Comparison of ENCODE assay signal across 8 mouse cellular contexts in the genomic region with DNA sequence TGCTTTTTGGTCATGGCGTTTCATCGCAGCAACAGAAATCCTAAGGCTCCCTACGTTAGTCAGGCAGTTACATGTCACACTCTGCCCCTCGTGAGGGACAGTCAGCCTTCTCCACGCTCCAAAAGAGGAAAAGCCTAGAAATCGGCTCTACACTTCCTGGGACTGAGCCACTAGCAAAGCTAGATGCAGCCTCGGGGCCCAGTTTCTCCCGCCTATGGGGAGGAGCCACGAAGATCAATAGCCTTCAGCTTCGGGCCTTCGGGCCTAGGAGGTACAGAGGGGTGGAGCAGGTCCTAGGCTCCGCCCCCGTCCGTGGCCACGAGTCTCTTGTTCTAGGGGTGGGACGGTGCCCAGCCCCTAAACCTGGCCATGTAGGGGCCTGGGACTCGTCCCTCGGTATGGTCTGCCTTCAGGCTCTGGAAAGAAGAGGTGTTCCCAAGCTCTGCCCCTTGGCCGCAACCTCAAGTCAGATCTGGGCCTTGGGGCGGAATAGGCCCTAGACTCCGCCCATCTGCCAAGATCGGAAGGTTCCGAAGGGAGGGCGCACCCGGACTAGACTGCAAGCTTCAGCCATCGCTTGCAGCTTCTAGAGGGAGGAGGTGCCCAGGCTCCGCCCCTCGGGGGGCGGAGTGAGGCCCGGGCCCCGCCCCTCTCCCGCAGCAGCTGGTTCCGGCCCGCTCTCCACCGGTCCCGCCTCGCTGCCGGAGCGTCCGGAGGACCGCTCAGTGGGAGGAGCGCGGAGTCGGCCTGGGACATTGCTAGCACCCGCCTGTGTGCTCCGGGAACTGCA. TPM values are rescaled to one million over a fixed set of nuclear protein-coding genes. Genes with fewer than 3 reads are reported as not detected.
DNase-seq lines count a peak whose midpoint lies in the region; ATAC-seq and TF ChIP-seq lines count a peak whose summit lies in the region.

A gene (plus strand): TSS at position 339 of the 790 bp plus-strand sequence.

- TF ChIP-seq POLR2A in MEL (IDR thresholded peaks at IDR 0.05; ENCODE audit: control insufficient read depth in 1 of 2, insufficient read depth in 1 of 2, low read depth in 1 of 2, low read length in 2 of 2, poor library complexity in 1 of 2): peak; percentile 82 to 86
- TF ChIP-seq POLR2A in cerebellum, adult 2 months (IDR thresholded peaks at IDR 0.05; ENCODE audit: borderline replicate concordance, insufficient read depth, low read length): peak; percentile 45

- ATAC-seq in forebrain, postnatal 0 days: peak; percentile 96
- peak; percentile 97 for ATAC-seq in lung, embryonic 15.5 days (ENCODE audit: borderline replicate concordance, extremely low read depth, low FRiP score, low TSS enrichment)

- H3K9ac ChIP-seq in MEL (ENCODE audit: control insufficient read depth, low read depth, low read length, poor library complexity, severe bottlenecking): peak within 1 kb of the TSS; percentile 83
- peak within 1 kb of the TSS; percentile 91 for H3K9ac ChIP-seq in forebrain, postnatal 0 days
- peak within 1 kb of the TSS; percentile 74 for H3K9ac ChIP-seq in lung, embryonic 15.5 days

- TF ChIP-seq CTCF in MEL (IDR thresholded peaks at IDR 0.05 in 2 of 3, conservative IDR thresholded peaks at IDR 0.05 in 1 of 3; ENCODE audit: control insufficient read depth in 1 of 3, insufficient read depth in 1 of 3, low read depth in 2 of 3, low read length in 3 of 3, poor library complexity in 1 of 3, severe bottlenecking in 1 of 3): no peak
- TF ChIP-seq CTCF in cerebellum, adult 2 months (IDR thresholded peaks at IDR 0.05; ENCODE audit: borderline replicate concordance, insufficient read depth, low read depth, low read length): no peak
- no peak for TF ChIP-seq CTCF in forebrain, postnatal 0 days (IDR thresholded peaks at IDR 0.05; ENCODE audit: low read depth)

- H3K4me3 ChIP-seq in MEL (ENCODE audit: control insufficient read depth in 1 of 2, insufficient read depth in 1 of 2, low read depth in 2 of 2, low read length in 2 of 2): peak within 1 kb of the TSS; percentile 73 to 82
- H3K4me3 ChIP-seq in cerebellum, adult 2 months (replicated peaks; ENCODE audit: insufficient read depth, low read depth, low read length): peak within 1 kb of the TSS; percentile 71
- H3K4me3 ChIP-seq in forebrain, postnatal 0 days (ENCODE audit: low read depth, low read length): peak within 1 kb of the TSS; percentile 88
- peak within 1 kb of the TSS; percentile 76 for H3K4me3 ChIP-seq in lung, embryonic 15.5 days

- peak within 1 kb of the TSS; percentile 82 for H3K27ac ChIP-seq in MEL (ENCODE audit: control insufficient read depth, low read depth, low read length)
- H3K27ac ChIP-seq in cerebellum, adult 2 months (ENCODE audit: insufficient read depth, low read length): peak within 1 kb of the TSS; percentile 53
- H3K27ac ChIP-seq in forebrain, postnatal 0 days (ENCODE audit: low read depth, low read length): peak within 1 kb of the TSS; percentile 95
- peak within 1 kb of the TSS; percentile 97 for H3K27ac ChIP-seq in lung, embryonic 15.5 days

- peak within 1 kb of the TSS; percentile 69 for H3K4me2 ChIP-seq in forebrain, postnatal 0 days (ENCODE audit: low read depth)
- H3K4me2 ChIP-seq in lung, embryonic 15.5 days: peak within 1 kb of the TSS; percentile 77

- H3K27me3 ChIP-seq in MEL (ENCODE audit: control insufficient read depth in 1 of 2, insufficient read depth in 2 of 2, low read length in 2 of 2): no peaks in the 10 kb centered on the region
- H3K27me3 ChIP-seq in cerebellum, adult 2 months (ENCODE audit: control insufficient read depth, insufficient read depth, low read length): no peaks in the 10 kb centered on the region
- H3K27me3 ChIP-seq in forebrain, postnatal 0 days (ENCODE audit: insufficient read depth, low read length): no peaks in the 10 kb centered on the region
- no peaks in the 10 kb centered on the region for H3K27me3 ChIP-seq in lung, embryonic 15.5 days

- WGBS in cerebellum, adult 2 months: under 1% methylated on average over 46 of the region's 46 CpGs
- 2% methylated on average over 46 of the region's 46 CpGs for WGBS in forebrain, postnatal 0 days
- under 1% methylated on average over 46 of the region's 46 CpGs for WGBS in lung, embryonic 15.5 days

- H3K36me3 ChIP-seq in MEL (ENCODE audit: control insufficient read depth in 1 of 2, insufficient read depth in 2 of 2, low read length in 2 of 2): peaks cover 0 to 17% of the 10 kb centered on the region in 2 experiments; a peak in 2 of 4 replicates
- H3K36me3 ChIP-seq in forebrain, postnatal 0 days (ENCODE audit: insufficient read depth): no peaks in the 10 kb centered on the region
- no peaks in the 10 kb centered on the region for H3K36me3 ChIP-seq in lung, embryonic 15.5 days

- no peaks in the 10 kb centered on the region for H3K9me3 ChIP-seq in MEL (replicated peaks; ENCODE audit: insufficient read depth, low read length)
- H3K9me3 ChIP-seq in forebrain, postnatal 0 days (ENCODE audit: low read length): no peaks in the 10 kb centered on the region
- no peaks in the 10 kb centered on the region for H3K9me3 ChIP-seq in lung, embryonic 15.5 days

- peak; percentile 98 for DNase-seq in MEL (ENCODE audit: low read depth, low spot score)
- DNase-seq in cerebellum, adult 2 months: peak; percentile 95 to 96
- peak; percentile 97 for DNase-seq in forebrain, postnatal 0 days
- DNase-seq in heart, postnatal 4 days: peak; percentile 96
- DNase-seq in layer of hippocampus, adult 8-10 months (ENCODE audit: low spot score in 2 of 2): peak; percentile 95
- DNase-seq in ovary, adult 18-20 months (ENCODE audit: low spot score): peak; percentile 97
- DNase-seq in thymus, postnatal 0 days (ENCODE audit: low spot score): peak; percentile 97

- TF ChIP-seq EP300 in MEL (IDR thresholded peaks at IDR 0.05; ENCODE audit: low read depth in 1 of 2, low read length in 2 of 2): no peak

- H3K4me1 ChIP-seq in MEL (ENCODE audit: control insufficient read depth in 1 of 2, insufficient read depth in 2 of 2, low read length in 2 of 2): peaks cover 17 to 18% of the 10 kb centered on the region in 2 experiments
- no peaks in the 10 kb centered on the region for H3K4me1 ChIP-seq in cerebellum, adult 2 months (ENCODE audit: control insufficient read depth, insufficient read depth, low read length)
- peaks cover 16% of the 10 kb centered on the region for H3K4me1 ChIP-seq in forebrain, postnatal 0 days (ENCODE audit: insufficient read depth)
- H3K4me1 ChIP-seq in lung, embryonic 15.5 days: peaks cover 24% of the 10 kb centered on the region

- peaks cover 2% of the 10 kb centered on the region; the same call in 1 of the 2 replicates for H3K79me2 ChIP-seq in MEL (ENCODE audit: control insufficient read depth, insufficient read depth, low read length, poor library complexity)

- TF ChIP-seq RAD21 in MEL (IDR thresholded peaks at IDR 0.05; ENCODE audit: low read depth, low read length): no peak

TF ChIP-seq in MEL, 35 proteins besides CTCF, POLR2A, EP300 and RAD21 (continues in another document):
- TF ChIP-seq ZC3H11A (IDR thresholded peaks at IDR 0.05; ENCODE audit: low read depth, low read length) (no peak), MAZ (IDR thresholded peaks at IDR 0.05; ENCODE audit: low read depth, low read length) (0 out of 2 replicates have a peak, but pooled peaks have one; percentile 16), NELFE (IDR thresholded peaks at IDR 0.05; ENCODE audit: low read depth, low read length) (peak; percentile 87), ZMIZ1 (IDR thresholded peaks at IDR 0.05; ENCODE audit: low read depth, low read length) (peak; percentile 88), UBTF (IDR thresholded peaks at IDR 0.05; ENCODE audit: borderline replicate concordance, insufficient read depth, low read depth, low read length) (no peak), TAL1 (IDR thresholded peaks at IDR 0.05; ENCODE audit: low read length) (no peak), TCF12 (IDR thresholded peaks at IDR 0.05; ENCODE audit: low read depth, low read length) (peak; percentile 17; the same call in 1 of the 2 replicates), USF2 (IDR thresholded peaks at IDR 0.05; ENCODE audit: borderline replicate concordance in 1 of 2, insufficient read depth in 1 of 2, low read depth in 1 of 2, low read length in 2 of 2) (no peak), KAT2A (conservative IDR thresholded peaks at IDR 0.05; ENCODE audit: low read depth, low read length) (peak; percentile 43; the same call in 1 of the 2 replicates), ETS1 (IDR thresholded peaks at IDR 0.05; ENCODE audit: low read depth, low read length) (peak; percentile 53; the same call in 1 of the 2 replicates), E2F4 (IDR thresholded peaks at IDR 0.05; ENCODE audit: borderline replicate concordance, low read depth, low read length) (no peak), ZNF384 (IDR thresholded peaks at IDR 0.05; ENCODE audit: low read depth, low read length) (no peak), MEF2A (IDR thresholded peaks at IDR 0.05; ENCODE audit: extremely low read depth, insufficient replicate concordance, low read depth, low read length, poor library complexity, severe bottlenecking) (no peak), JUND (IDR thresholded peaks at IDR 0.05; ENCODE audit: low read depth, low read length) (no peak), SIN3A (IDR thresholded peaks at IDR 0.05; ENCODE audit: low read length) (peak; percentile 79), NRF1 (IDR thresholded peaks at IDR 0.05; ENCODE audit: insufficient read depth, low read depth, low read length, poor library complexity, severe bottlenecking) (0 out of 2 replicates have a peak, but pooled peaks have one; percentile 3), POLR2AphosphoS5 (IDR thresholded peaks at IDR 0.05; ENCODE audit: borderline replicate concordance, low read depth, low read length) (peak; percentile 30; the same call in 1 of the 2 replicates), SMC3 (IDR thresholded peaks at IDR 0.05; ENCODE audit: low read depth, low read length) (no peak), ZKSCAN1 (IDR thresholded peaks at IDR 0.05; ENCODE audit: low read depth, low read length) (no peak), POLR2AphosphoS2 (IDR thresholded peaks at IDR 0.05; ENCODE audit: low read length) (peak; percentile 84), MAFK (IDR thresholded peaks at IDR 0.05; ENCODE audit: borderline replicate concordance, low read depth, low read length) (no peak)

RNA-seq across cellular contexts. Expression of the gene that starts here (rescaled TPM):
- total RNA-seq in MEL (2012; rRNA removed): 27.8 and 28.7 TPM in 2 replicates
- 10 to 100 TPM in 1 of 2 experiments, not detected in 1; 33.6 TPM for polyA plus RNA-seq in MEL (2012; ENCODE audit: insufficient read depth in 1 of 2, insufficient read length in 2 of 2, low read depth in 1 of 2, low replicate concordance in 2 of 2, missing spikeins in 1 of 2)
- 29.4 and 32.1 TPM in 2 replicates for polyA plus RNA-seq in cerebellum, adult 2 months (2012; rRNA removed)
- 53.6 and 59.6 TPM in 2 replicates for total RNA-seq in forebrain, postnatal 0 days (2014; rRNA removed)
- polyA plus RNA-seq in forebrain, postnatal 0 days (2015; fragmentation: Nextera tagmentation; extraction: Ambion mirVana): 35.0 and 40.0 TPM in 2 replicates
- total RNA-seq in heart, postnatal 4 days (2021): 10 to 100 TPM; 42.6 to 43.5 TPM
- 10 to 100 TPM; 26.7 to 29.9 (median 28.5) TPM for total RNA-seq in layer of hippocampus, adult 8-10 months (2022)
- polyA plus RNA-seq in lung, embryonic 15.5 days (2015; fragmentation: Nextera tagmentation; extraction: Ambion mirVana): 57.5 and 58.5 TPM in 2 replicates
- 25.7 and 26.5 TPM in 2 replicates for polyA plus RNA-seq in thymus, postnatal 0 days (2015; fragmentation: Nextera tagmentation; extraction: Ambion mirVana)

Comparison
In these comparisons a context has a peak if more than half of its experiments do, and no peak if none do; other contexts are left out.
1. Peak in every context shown above with its lines: DNase-seq, ATAC-seq, H3K4me3 ChIP-seq and H3K27ac ChIP-seq.